Mouse (Mus musculus): ENCODE data around the gene Piwil4. TPM values are rescaled to one million over a fixed set of nuclear protein-coding genes. Genes with fewer than 3 reads are reported as not detected.

The Piwil4 gene
- polyA plus RNA-seq, 1 experiment from 2014 or later = 0.19 TPM

DNA sequence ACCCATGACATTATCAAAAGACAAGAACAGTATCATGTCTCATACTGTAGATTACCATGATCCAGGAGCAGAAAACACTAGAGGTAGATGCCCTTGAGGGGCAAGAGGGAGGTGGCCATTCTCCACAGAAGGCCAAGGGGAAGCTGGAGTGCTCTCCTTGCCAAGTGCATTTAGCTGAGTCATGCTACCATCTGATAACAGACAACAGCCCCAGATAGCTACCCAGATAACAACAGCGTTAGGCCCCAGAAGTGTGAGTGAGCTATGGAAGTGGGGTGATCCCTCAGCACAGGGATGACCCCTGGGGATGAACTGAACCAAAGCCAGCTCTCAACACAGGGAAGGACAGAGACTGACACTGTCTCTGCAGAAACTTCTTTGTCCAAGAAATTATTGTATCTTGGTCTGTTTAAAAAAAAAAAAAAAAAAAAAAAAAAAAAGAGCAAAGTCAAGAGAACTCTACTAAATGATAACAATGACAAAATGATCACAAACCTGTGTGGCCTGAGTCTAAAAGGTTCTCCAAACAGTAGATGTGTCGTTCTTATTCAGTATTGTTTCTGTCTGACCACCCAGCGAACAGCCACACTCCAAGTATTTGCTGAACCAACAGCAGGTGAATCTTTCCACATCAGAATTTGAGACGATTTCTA, 909 bp downstream of the Piwil4 start:
- no peak overlapping the region for H3K27ac ChIP-seq (ENCODE audit: low read depth, low read length)
- 67% methylated on average over 4 of the region's 4 CpGs for WGBS
- no peak for ATAC-seq (replicated peaks; ENCODE audit: low FRiP score)

GRCm38 (mm10) chr9:14730941-14731541, 9.5 kb downstream of the Piwil4 start:
- Histone ChIP-seq H3K9ac (ENCODE audit: low read depth, low read length) (no peak overlapping the region), H3K36me3 (ENCODE audit: control insufficient read depth, insufficient read depth, low read length) (no peaks in the 10 kb centered on the region), H3K9me3 (ENCODE audit: control insufficient read depth, low read length) (no peaks in the 10 kb centered on the region), H3K27ac (ENCODE audit: low read depth, low read length) (no peak overlapping the region), H3K27me3 (replicated peaks; ENCODE audit: control insufficient read depth, insufficient read depth, low read length) (no peaks in the 10 kb centered on the region), H3K4me2 (no peak overlapping the region), H3K4me1 (replicated peaks; ENCODE audit: control insufficient read depth, insufficient read depth, low read length) (no peaks in the 10 kb centered on the region; the same call in 1 of the 2 replicates), H3K4me3 (ENCODE audit: low read depth, low read length) (no peak overlapping the region)
- no peak for DNase-seq (ENCODE audit: low spot score)
- no peak for ATAC-seq (replicated peaks; ENCODE audit: low FRiP score)
- 47% methylated on average over 9 of the region's 9 CpGs for WGBS

More for the DNA sequence above, 909 bp downstream of the Piwil4 start:
- Histone ChIP-seq H3K27me3 (replicated peaks; ENCODE audit: control insufficient read depth, insufficient read depth, low read length) (no peaks in the 10 kb centered on the region), H3K9me3 (ENCODE audit: control insufficient read depth, low read length) (no peaks in the 10 kb centered on the region), H3K9ac (ENCODE audit: low read depth, low read length) (no peak overlapping the region), H3K4me3 (ENCODE audit: low read depth, low read length) (no peak overlapping the region), H3K4me2 (no peak overlapping the region), H3K36me3 (ENCODE audit: control insufficient read depth, insufficient read depth, low read length) (no peaks in the 10 kb centered on the region), H3K4me1 (replicated peaks; ENCODE audit: control insufficient read depth, insufficient read depth, low read length) (no peaks in the 10 kb centered on the region)
- no peak for DNase-seq (ENCODE audit: low spot score)

DNA sequence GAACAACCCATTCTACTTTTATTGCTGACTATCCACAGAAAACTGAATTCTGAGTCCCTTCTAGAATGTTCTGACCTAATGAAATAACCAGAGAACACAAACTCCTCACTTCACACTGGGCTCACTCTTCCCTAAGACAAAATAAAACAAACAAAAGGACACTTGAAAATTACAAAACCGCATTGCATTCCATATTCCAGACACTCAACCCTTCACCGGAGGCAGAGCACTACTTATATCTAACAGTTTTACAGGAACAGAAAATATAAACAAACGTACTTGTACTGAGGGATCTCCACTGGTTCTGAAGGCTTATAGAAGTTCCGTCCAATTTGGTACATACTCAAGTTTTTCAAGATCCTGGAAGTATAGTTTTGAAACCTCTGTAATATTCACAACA, 12.2 kb downstream of the Piwil4 start:
- ATAC-seq (replicated peaks; ENCODE audit: low FRiP score) = no peak
- H3K27ac ChIP-seq (ENCODE audit: low read depth, low read length) = no peak overlapping the region
- no peaks in the 10 kb centered on the region for H3K9me3 ChIP-seq (ENCODE audit: control insufficient read depth, low read length)
- H3K4me1 ChIP-seq (replicated peaks; ENCODE audit: control insufficient read depth, insufficient read depth, low read length) = no peaks in the 10 kb centered on the region; the same call in 1 of the 2 replicates
- H3K4me2 ChIP-seq = no peak overlapping the region
- H3K27me3 ChIP-seq (replicated peaks; ENCODE audit: control insufficient read depth, insufficient read depth, low read length) = no peaks in the 10 kb centered on the region
- no peaks in the 10 kb centered on the region for H3K36me3 ChIP-seq (ENCODE audit: control insufficient read depth, insufficient read depth, low read length)
- DNase-seq (ENCODE audit: low spot score) = no peak
- H3K9ac ChIP-seq (ENCODE audit: low read depth, low read length) = no peak overlapping the region
- 78% methylated on average over 4 of the region's 4 CpGs for WGBS
- H3K4me3 ChIP-seq (ENCODE audit: low read depth, low read length) = no peak overlapping the region

DNA sequence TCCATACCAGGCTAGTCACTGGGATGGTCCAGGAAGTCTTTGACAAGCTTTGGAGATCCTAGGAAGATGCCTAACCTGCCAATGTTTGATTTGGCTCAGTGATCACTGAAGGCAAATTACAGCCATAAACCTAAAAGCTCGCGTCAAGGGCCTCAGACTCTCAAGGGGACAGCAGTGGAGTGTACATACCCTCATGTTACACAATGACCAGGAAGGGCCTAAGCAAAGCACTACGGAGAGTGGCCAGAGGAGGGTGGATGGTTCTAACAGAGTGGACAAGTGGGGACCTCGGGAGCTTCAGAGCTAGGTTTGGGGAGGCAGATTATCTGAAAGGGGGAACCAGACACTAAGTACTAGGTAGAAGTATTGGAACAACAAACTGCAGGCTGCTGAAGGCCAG, 13.9 kb downstream of the Piwil4 start:
- WGBS = 76% methylated on average over 4 of the region's 4 CpGs
- no peaks in the 10 kb centered on the region for H3K36me3 ChIP-seq (ENCODE audit: control insufficient read depth, insufficient read depth, low read length)
- no peak for ATAC-seq (replicated peaks; ENCODE audit: low FRiP score)
- H3K4me3 ChIP-seq (ENCODE audit: low read depth, low read length) = no peak overlapping the region
- no peaks in the 10 kb centered on the region for H3K9me3 ChIP-seq (ENCODE audit: control insufficient read depth, low read length)
- no peak overlapping the region for H3K27ac ChIP-seq (ENCODE audit: low read depth, low read length)
- DNase-seq (ENCODE audit: low spot score) = no peak
- no peak overlapping the region for H3K4me2 ChIP-seq
- H3K27me3 ChIP-seq (replicated peaks; ENCODE audit: control insufficient read depth, insufficient read depth, low read length) = no peaks in the 10 kb centered on the region
- H3K9ac ChIP-seq (ENCODE audit: low read depth, low read length) = no peak overlapping the region
- H3K4me1 ChIP-seq (replicated peaks; ENCODE audit: control insufficient read depth, insufficient read depth, low read length) = no peaks in the 10 kb centered on the region; the same call in 1 of the 2 replicates

- no peaks in the 10 kb centered on the region for H3K27me3 ChIP-seq (replicated peaks; ENCODE audit: control insufficient read depth, insufficient read depth, low read length)
- 81% methylated on average over 6 of the region's 6 CpGs for WGBS
- H3K9ac ChIP-seq (ENCODE audit: low read depth, low read length) = no peak overlapping the region
- H3K36me3 ChIP-seq (ENCODE audit: control insufficient read depth, insufficient read depth, low read length) = no peaks in the 10 kb centered on the region
- DNase-seq (ENCODE audit: low spot score) (no peak), ATAC-seq (replicated peaks; ENCODE audit: low FRiP score) (no peak)
- H3K4me3 ChIP-seq (ENCODE audit: low read depth, low read length) = no peak overlapping the region
- no peaks in the 10 kb centered on the region for H3K9me3 ChIP-seq (ENCODE audit: control insufficient read depth, low read length)
- no peak overlapping the region for H3K4me2 ChIP-seq
- H3K27ac ChIP-seq (ENCODE audit: low read depth, low read length) = no peak overlapping the region
- H3K4me1 ChIP-seq (replicated peaks; ENCODE audit: control insufficient read depth, insufficient read depth, low read length) = no peaks in the 10 kb centered on the region
These were observed 14.5 kb downstream of the Piwil4 start for GRCm38 (mm10) chr9:14726005-14726404.

GRCm38 (mm10) chr9:14724755-14725420, 15.6 kb downstream of the Piwil4 start:
- Histone ChIP-seq H3K4me2 (no peak overlapping the region), H3K4me1 (replicated peaks; ENCODE audit: control insufficient read depth, insufficient read depth, low read length) (no peaks in the 10 kb centered on the region), H3K27me3 (replicated peaks; ENCODE audit: control insufficient read depth, insufficient read depth, low read length) (no peaks in the 10 kb centered on the region), H3K4me3 (ENCODE audit: low read depth, low read length) (no peak overlapping the region), H3K27ac (ENCODE audit: low read depth, low read length) (no peak overlapping the region), H3K36me3 (ENCODE audit: control insufficient read depth, insufficient read depth, low read length) (no peaks in the 10 kb centered on the region), H3K9me3 (ENCODE audit: control insufficient read depth, low read length) (no peaks in the 10 kb centered on the region), H3K9ac (ENCODE audit: low read depth, low read length) (no peak overlapping the region)
- DNase-seq (ENCODE audit: low spot score) (no peak), ATAC-seq (replicated peaks; ENCODE audit: low FRiP score) (no peak)
- WGBS = 48% methylated on average over 5 of the region's 5 CpGs

GRCm38 (mm10) chr9:14721610-14722009, 18.9 kb downstream of the Piwil4 start:
- Histone ChIP-seq H3K4me1 (replicated peaks; ENCODE audit: control insufficient read depth, insufficient read depth, low read length) (no peaks in the 10 kb centered on the region), H3K4me3 (ENCODE audit: low read depth, low read length) (no peak overlapping the region), H3K9ac (ENCODE audit: low read depth, low read length) (no peak overlapping the region), H3K4me2 (no peak overlapping the region), H3K27me3 (replicated peaks; ENCODE audit: control insufficient read depth, insufficient read depth, low read length) (no peaks in the 10 kb centered on the region), H3K27ac (ENCODE audit: low read depth, low read length) (no peak overlapping the region), H3K36me3 (ENCODE audit: control insufficient read depth, insufficient read depth, low read length) (no peaks in the 10 kb centered on the region), H3K9me3 (ENCODE audit: control insufficient read depth, low read length) (no peaks in the 10 kb centered on the region)
- DNase-seq (ENCODE audit: low spot score) = no peak
- WGBS = 64% methylated on average over 5 of the region's 5 CpGs
- ATAC-seq (replicated peaks; ENCODE audit: low FRiP score) = no peak

GRCm38 (mm10) chr9:14720384-14720783, 20.1 kb downstream of the Piwil4 start:
- Histone ChIP-seq H3K4me2 (no peak overlapping the region), H3K36me3 (ENCODE audit: control insufficient read depth, insufficient read depth, low read length) (no peaks in the 10 kb centered on the region), H3K27me3 (replicated peaks; ENCODE audit: control insufficient read depth, insufficient read depth, low read length) (no peaks in the 10 kb centered on the region), H3K9me3 (ENCODE audit: control insufficient read depth, low read length) (no peaks in the 10 kb centered on the region), H3K9ac (ENCODE audit: low read depth, low read length) (no peak overlapping the region), H3K27ac (ENCODE audit: low read depth, low read length) (no peak overlapping the region), H3K4me1 (replicated peaks; ENCODE audit: control insufficient read depth, insufficient read depth, low read length) (no peaks in the 10 kb centered on the region), H3K4me3 (ENCODE audit: low read depth, low read length) (no peak overlapping the region)
- 79% methylated on average over 2 of the region's 2 CpGs for WGBS
- DNase-seq (ENCODE audit: low spot score) (no peak), ATAC-seq (replicated peaks; ENCODE audit: low FRiP score) (no peak)

- DNase-seq (ENCODE audit: low spot score) (no peak), ATAC-seq (replicated peaks; ENCODE audit: low FRiP score) (no peak)
- Histone ChIP-seq H3K4me3 (ENCODE audit: low read depth, low read length) (no peak overlapping the region), H3K4me2 (no peak overlapping the region), H3K27me3 (replicated peaks; ENCODE audit: control insufficient read depth, insufficient read depth, low read length) (no peaks in the 10 kb centered on the region), H3K27ac (ENCODE audit: low read depth, low read length) (no peak overlapping the region), H3K9ac (ENCODE audit: low read depth, low read length) (no peak overlapping the region), H3K4me1 (replicated peaks; ENCODE audit: control insufficient read depth, insufficient read depth, low read length) (no peaks in the 10 kb centered on the region), H3K36me3 (ENCODE audit: control insufficient read depth, insufficient read depth, low read length) (no peaks in the 10 kb centered on the region), H3K9me3 (ENCODE audit: control insufficient read depth, low read length) (no peaks in the 10 kb centered on the region)
These were observed 22.2 kb downstream of the Piwil4 start for GRCm38 (mm10) chr9:14718332-14718691.

All from liver, embryonic 11.5 days (tissue).